Mouse (Mus musculus) myocyte (in vitro differentiated cells): ENCODE data around the gene Ptprg.

Source experiments
- CEBPB ChIP-seq: IDR thresholded peaks from 2 replicates; pipeline ENCODE4 v1.6.1; 2011; ENCODE audit warnings: mild to moderate bottlenecking, moderate library complexity; ENCODE audit not compliant: poor library complexity, insufficient read depth, severe bottlenecking
- POLR2AphosphoS2 ChIP-seq: IDR thresholded peaks from one replicate; pipeline ENCODE4 v1.6.1; 2011; ENCODE audit warnings: low read depth, control low read depth; ENCODE audit not compliant: insufficient read length
- SRF ChIP-seq: IDR thresholded peaks from one replicate; pipeline ENCODE4 v1.6.1; 2011; ENCODE audit warnings: low read depth; ENCODE audit not compliant: control insufficient read depth, insufficient read length

GRCm38 (mm10) chr14:11776566-11776965 lies 223.2 kb downstream of the Ptprg start:
- TF ChIP-seq SRF (no peak), POLR2AphosphoS2 (no peak), CEBPB (no peak)
